Mouse (Mus musculus) T-helper 17 cell (primary cell): ENCODE results near the gene Atp6v1fnb.

Source experiments
- in situ Hi-C, 2 experiments: fragments of 300-600 bp; cut with MboI, MseI; formaldehyde crosslinking; loops; 1 replicate in 1 of 2; 2 replicates in 1 of 2; pipeline ENCODE4 v1.15.1; 2025; ENCODE audit warnings: high pct_unique_total_duplicates in 2 of 2

Gene Atp6v1fnb

GRCm38 (mm10) chr6:29471137-29471536 lies at the start of gene Atp6v1fnb:
Gene Atp6v1fnb, plus strand, starts transcription at chr6:29471437.
- in situ Hi-C loops: no loop called here

- in situ Hi-C loops: no loop called here
Measured at GRCm38 (mm10) chr6:29425118-29425517, 46.1 kb upstream of the Atp6v1fnb start.

- in situ Hi-C loops: no loop called here
Measured at GRCm38 (mm10) chr6:29426331-29426730, 44.9 kb upstream of the Atp6v1fnb start.

- in situ Hi-C loops: no loop called here
Measured at GRCm38 (mm10) chr6:29428171-29428570, 43.1 kb upstream of the Atp6v1fnb start.

- in situ Hi-C loops: no loop called here
Measured at GRCm38 (mm10) chr6:29430681-29431420, 40.4 kb upstream of the Atp6v1fnb start.

GRCm38 (mm10) chr6:29431473-29431872 lies 39.8 kb upstream of the Atp6v1fnb start:
- in situ Hi-C loops: no loop called here

- in situ Hi-C loops: no loop called here
Measured at GRCm38 (mm10) chr6:29432156-29432555, 39.1 kb upstream of the Atp6v1fnb start.

- in situ Hi-C loops: no loop called here
Measured at GRCm38 (mm10) chr6:29432676-29433037, 38.6 kb upstream of the Atp6v1fnb start.

GRCm38 (mm10) chr6:29433038-29433803 lies 38.0 kb upstream of the Atp6v1fnb start, which contains the start of gene Flnc:
Gene Flnc, plus strand, starts transcription at chr6:29433256.
- in situ Hi-C loops: no loop called here

- in situ Hi-C loops: no loop called here
Measured at GRCm38 (mm10) chr6:29433804-29434795, 37.1 kb upstream of the Atp6v1fnb start.

- in situ Hi-C loops: loop anchor here in 1 of 2 experiments (5.0 kb wide), 1 partner anchor 212 kb away; no protein-coding TSS in a partner anchor
Measured at GRCm38 (mm10) chr6:29434911-29435691, 36.1 kb upstream of the Atp6v1fnb start.

- in situ Hi-C loops: loop anchor here in 1 of 2 experiments (5.0 kb wide), 1 partner anchor 211 kb away; no protein-coding TSS in a partner anchor
Measured at GRCm38 (mm10) chr6:29435940-29436451, 35.2 kb upstream of the Atp6v1fnb start.

- in situ Hi-C loops: loop anchor here in 1 of 2 experiments (5.0 kb wide), 1 partner anchor 211 kb away; no protein-coding TSS in a partner anchor
Measured at GRCm38 (mm10) chr6:29436461-29436934, 34.7 kb upstream of the Atp6v1fnb start.

- in situ Hi-C loops: loop anchor here in 1 of 2 experiments (5.0 kb wide), 1 partner anchor 208 kb away; no protein-coding TSS in a partner anchor
Measured at GRCm38 (mm10) chr6:29439251-29439650, 32.0 kb upstream of the Atp6v1fnb start.

- in situ Hi-C loops: loop anchor here in 1 of 2 experiments (5.0 kb wide), 1 partner anchor 208 kb away; no protein-coding TSS in a partner anchor
Measured at GRCm38 (mm10) chr6:29439789-29440188, 31.4 kb upstream of the Atp6v1fnb start.

GRCm38 (mm10) chr6:29444773-29445172 lies 26.5 kb upstream of the Atp6v1fnb start:
- in situ Hi-C loops: no loop called here

- in situ Hi-C loops: no loop called here
Measured at GRCm38 (mm10) chr6:29445354-29445753, 25.9 kb upstream of the Atp6v1fnb start.

GRCm38 (mm10) chr6:29449858-29450257 lies 21.4 kb upstream of the Atp6v1fnb start:
- in situ Hi-C loops: no loop called here

GRCm38 (mm10) chr6:29450667-29451066 lies 20.6 kb upstream of the Atp6v1fnb start:
- in situ Hi-C loops: no loop called here

- in situ Hi-C loops: no loop called here
Measured at GRCm38 (mm10) chr6:29461502-29461901, 9.7 kb upstream of the Atp6v1fnb start.
